In the genomic region with DNA sequence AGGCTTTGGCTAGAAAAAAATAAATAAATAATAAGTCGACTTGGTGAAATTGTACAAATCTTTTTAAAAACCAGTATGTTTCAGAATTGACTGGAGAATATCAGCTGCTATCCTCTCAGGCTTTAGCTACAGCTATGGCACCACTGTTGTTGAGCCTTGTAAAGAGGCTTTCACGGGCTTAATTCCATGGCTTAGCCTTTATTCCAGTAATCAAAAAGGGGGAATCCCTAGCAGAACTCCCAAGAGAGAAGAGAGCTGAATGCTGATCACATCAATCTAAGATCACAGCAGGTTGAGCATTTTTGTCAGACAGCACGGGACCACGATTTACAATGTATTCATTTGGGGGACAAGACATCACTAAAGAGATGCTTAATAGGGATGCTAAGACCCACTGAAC, we compare ENCODE assay signal across 28 mouse cellular contexts. TPM values are rescaled to one million over a fixed set of nuclear protein-coding genes. Genes with fewer than 3 reads are reported as not detected.
DNase-seq lines count a peak whose midpoint lies in the region; ATAC-seq and TF ChIP-seq lines count a peak whose summit lies in the region.
"Had no signal": no experiment of that assay in that cellular context is flagged by ENCODE, and none has a peak within 500 bp of the region (broad histone marks: within the 10 kb centered on the region; RNA-seq: fewer than 3 reads in every experiment).

No protein-coding gene starts in this region.

- peak overlapping the region; percentile 14 for H3K27ac ChIP-seq in liver, embryonic 13.5 days
- H3K27ac ChIP-seq in neural tube, embryonic 14.5 days (ENCODE audit: low read depth, low read length), result no peak overlapping the region
- peak overlapping the region; percentile 37 for H3K27ac ChIP-seq in MEL (ENCODE audit: control insufficient read depth, low read depth, low read length)
- no peak overlapping the region for H3K27ac ChIP-seq in liver, embryonic 16.5 days (ENCODE audit: low read length)
- H3K27ac ChIP-seq: embryonic facial prominence, embryonic 13.5 days; forebrain, embryonic 10.5 days; forebrain, embryonic 15.5 days; heart, embryonic 13.5 days; hindbrain, embryonic 14.5 days; kidney, embryonic 15.5 days; left cerebral cortex, adult 2 months; lung, embryonic 15.5 days; midbrain, embryonic 15.5 days had no signal

- H3K4me1 ChIP-seq in liver, embryonic 13.5 days (replicated peaks), result peaks cover 57% of the 10 kb centered on the region
- 0 out of 2 replicates have a peak, but pooled peaks cover 5% of the 10 kb centered on the region for H3K4me1 ChIP-seq in neural tube, embryonic 14.5 days (ENCODE audit: control insufficient read depth, insufficient read depth, low read length)
- peaks cover 13 to 17% of the 10 kb centered on the region in 2 experiments for H3K4me1 ChIP-seq in MEL (ENCODE audit: control insufficient read depth in 1 of 2, insufficient read depth in 2 of 2, low read length in 2 of 2)
- H3K4me1 ChIP-seq in liver, embryonic 16.5 days (ENCODE audit: control insufficient read depth, low read depth, low read length), result peaks cover 30% of the 10 kb centered on the region
- peaks cover 2% of the 10 kb centered on the region; the same call in 1 of the 2 replicates for H3K4me1 ChIP-seq in lung, adult 2 months (ENCODE audit: control insufficient read depth, insufficient read depth, low read length)
- H3K4me1 ChIP-seq: embryonic facial prominence, embryonic 13.5 days; forebrain, embryonic 10.5 days; forebrain, embryonic 15.5 days; midbrain, embryonic 15.5 days had no signal

- H3K4me3 ChIP-seq in liver, embryonic 13.5 days (replicated peaks), result no peak overlapping the region
- H3K4me3 ChIP-seq in neural tube, embryonic 14.5 days (ENCODE audit: low read depth, low read length), result no peak overlapping the region
- peak overlapping the region in 1 of 2 experiments; percentile 39; a peak in 1 of 4 replicates for H3K4me3 ChIP-seq in MEL (ENCODE audit: control insufficient read depth in 1 of 2, insufficient read depth in 1 of 2, low read depth in 2 of 2, low read length in 2 of 2)
- no peak overlapping the region for H3K4me3 ChIP-seq in liver, embryonic 16.5 days (ENCODE audit: low read depth, low read length)
- H3K4me3 ChIP-seq in lung, adult 2 months (replicated peaks; ENCODE audit: extremely low read depth, low read depth, low read length), result no peak overlapping the region
- H3K4me3 ChIP-seq: embryonic facial prominence, embryonic 13.5 days; forebrain, embryonic 10.5 days; forebrain, embryonic 15.5 days; heart, embryonic 13.5 days; kidney, embryonic 15.5 days; left cerebral cortex, adult 2 months; lung, embryonic 15.5 days; midbrain, embryonic 15.5 days; myocyte; stomach, embryonic 15.5 days had no signal

- no peaks in the 10 kb centered on the region for H3K36me3 ChIP-seq in liver, embryonic 13.5 days
- no peaks in the 10 kb centered on the region for H3K36me3 ChIP-seq in neural tube, embryonic 14.5 days (ENCODE audit: control insufficient read depth, insufficient read depth, low read length)
- peaks cover 0 to 14% of the 10 kb centered on the region in 2 experiments; a peak in 2 of 4 replicates for H3K36me3 ChIP-seq in MEL (ENCODE audit: control insufficient read depth in 1 of 2, insufficient read depth in 2 of 2, low read length in 2 of 2)
- no peaks in the 10 kb centered on the region for H3K36me3 ChIP-seq in liver, embryonic 16.5 days (ENCODE audit: control insufficient read depth, insufficient read depth)
- H3K36me3 ChIP-seq: embryonic facial prominence, embryonic 13.5 days; forebrain, embryonic 10.5 days; forebrain, embryonic 15.5 days; heart, embryonic 13.5 days; kidney, embryonic 15.5 days; lung, embryonic 15.5 days; midbrain, embryonic 15.5 days; stomach, embryonic 15.5 days had no signal

- H3K79me2 ChIP-seq in MEL (ENCODE audit: control insufficient read depth, insufficient read depth, low read length, poor library complexity), result no peaks in the 10 kb centered on the region

- TF ChIP-seq POLR2A in MEL (IDR thresholded peaks at IDR 0.05; ENCODE audit: control insufficient read depth in 1 of 2, insufficient read depth in 1 of 2, low read depth in 1 of 2, low read length in 2 of 2, poor library complexity in 1 of 2), result no peak
- TF ChIP-seq POLR2A in lung, adult 2 months (IDR thresholded peaks at IDR 0.05; ENCODE audit: borderline replicate concordance, extremely low read depth, low read depth, low read length), result no peak

- no peak for TF ChIP-seq CTCF in MEL (IDR thresholded peaks at IDR 0.05 in 2 of 3, conservative IDR thresholded peaks at IDR 0.05 in 1 of 3; ENCODE audit: control insufficient read depth in 1 of 3, insufficient read depth in 1 of 3, low read depth in 2 of 3, low read length in 3 of 3, poor library complexity in 1 of 3, severe bottlenecking in 1 of 3)
- no peak for TF ChIP-seq CTCF in lung, adult 2 months (IDR thresholded peaks at IDR 0.05; ENCODE audit: insufficient read depth, low read length)

- TF ChIP-seq RAD21 in MEL (IDR thresholded peaks at IDR 0.05; ENCODE audit: low read depth, low read length), result no peak

- peak overlapping the region; percentile 42 for H3K4me2 ChIP-seq in liver, embryonic 13.5 days
- no peak overlapping the region for H3K4me2 ChIP-seq in neural tube, embryonic 14.5 days (ENCODE audit: low read depth, low read length)
- H3K4me2 ChIP-seq in liver, embryonic 16.5 days (ENCODE audit: low read depth, low read length), result peak overlapping the region; percentile 51
- H3K4me2 ChIP-seq: embryonic facial prominence, embryonic 13.5 days; forebrain, embryonic 15.5 days; heart, embryonic 13.5 days; hindbrain, embryonic 14.5 days; kidney, embryonic 15.5 days; lung, embryonic 15.5 days; midbrain, embryonic 15.5 days; stomach, embryonic 15.5 days had no signal

- DNase-seq in liver, embryonic 13.5 days, result no peak
- DNase-seq in liver, result no peak
- no peak for DNase-seq in neural tube, embryonic 10.5 days (ENCODE audit: extremely low spot score, low spot score)
- DNase-seq in MEL (ENCODE audit: low read depth, low spot score), result no peak
- no peak for DNase-seq in lung, adult 2 months
- no peak for DNase-seq in left cerebral cortex, adult 8-10 months (ENCODE audit: low spot score in 2 of 2)
- DNase-seq: adrenal gland, postnatal 25 days; cerebellum, adult 18-20 months; cerebellum, postnatal 10 days; gastrocnemius, postnatal 10 days; heart, postnatal 10 days; kidney, adult 18-20 months; kidney, postnatal 25 days; lung, postnatal 36 days; thymus, postnatal 14 days had no signal

- ATAC-seq in liver, embryonic 13.5 days (ENCODE audit: low read depth), result no peak
- ATAC-seq in neural tube, embryonic 14.5 days (ENCODE audit: low read depth), result peak; percentile 36; the same call in 1 of the 2 replicates
- ATAC-seq in liver, embryonic 16.5 days (ENCODE audit: low read depth), result no peak
- ATAC-seq: forebrain, embryonic 15.5 days; midbrain, embryonic 15.5 days had no signal

- WGBS in liver, embryonic 13.5 days (ENCODE audit: insufficient replicate concordance), result 55% methylated on average over 4 of the region's 4 CpGs
- WGBS in neural tube, embryonic 14.5 days, result 26% methylated on average over 4 of the region's 4 CpGs
- 63% methylated on average over 4 of the region's 4 CpGs for WGBS in liver, embryonic 16.5 days (ENCODE audit: insufficient replicate concordance)
- WGBS in lung, adult 2 months, result 80% methylated on average over 4 of the region's 4 CpGs

- 0 out of 2 replicates have a peak, but pooled peaks cover 4% of the 10 kb centered on the region for H3K27me3 ChIP-seq in liver, embryonic 13.5 days
- H3K27me3 ChIP-seq in neural tube, embryonic 14.5 days (ENCODE audit: control insufficient read depth, insufficient read depth, low read length), result no peaks in the 10 kb centered on the region
- no peaks in the 10 kb centered on the region for H3K27me3 ChIP-seq in MEL (ENCODE audit: control insufficient read depth in 1 of 2, insufficient read depth in 2 of 2, low read length in 2 of 2)
- no peaks in the 10 kb centered on the region for H3K27me3 ChIP-seq in liver, embryonic 16.5 days (ENCODE audit: control insufficient read depth, insufficient read depth, low read depth, low read length)
- H3K27me3 ChIP-seq: embryonic facial prominence, embryonic 13.5 days; forebrain, embryonic 15.5 days; heart, embryonic 13.5 days; kidney, embryonic 15.5 days; lung, embryonic 15.5 days; midbrain, embryonic 15.5 days; stomach, embryonic 15.5 days had no signal

- no peak overlapping the region for H3K9ac ChIP-seq in liver, embryonic 13.5 days
- H3K9ac ChIP-seq in neural tube, embryonic 14.5 days (replicated peaks; ENCODE audit: low read depth, low read length), result no peak overlapping the region
- no peak overlapping the region for H3K9ac ChIP-seq in MEL (ENCODE audit: control insufficient read depth, low read depth, low read length, poor library complexity, severe bottlenecking)
- no peak overlapping the region for H3K9ac ChIP-seq in liver, embryonic 16.5 days (ENCODE audit: low read depth, low read length)
- H3K9ac ChIP-seq: embryonic facial prominence, embryonic 13.5 days; forebrain, embryonic 15.5 days; heart, embryonic 13.5 days; hindbrain, embryonic 14.5 days; kidney, embryonic 15.5 days; lung, embryonic 15.5 days; midbrain, embryonic 15.5 days; stomach, embryonic 15.5 days had no signal

- TF ChIP-seq EP300 in MEL (IDR thresholded peaks at IDR 0.05; ENCODE audit: low read depth in 1 of 2, low read length in 2 of 2), result no peak

- no peaks in the 10 kb centered on the region for H3K9me3 ChIP-seq in liver, embryonic 13.5 days (replicated peaks)
- no peaks in the 10 kb centered on the region for H3K9me3 ChIP-seq in neural tube, embryonic 14.5 days (ENCODE audit: control insufficient read depth, low read length)
- H3K9me3 ChIP-seq in MEL (replicated peaks; ENCODE audit: insufficient read depth, low read length), result no peaks in the 10 kb centered on the region
- H3K9me3 ChIP-seq in liver, embryonic 16.5 days (replicated peaks; ENCODE audit: control insufficient read depth, low read length), result no peaks in the 10 kb centered on the region
- H3K9me3 ChIP-seq: embryonic facial prominence, embryonic 13.5 days; forebrain, embryonic 10.5 days; forebrain, embryonic 15.5 days; heart, embryonic 13.5 days; kidney, embryonic 15.5 days; lung, embryonic 15.5 days; midbrain, embryonic 15.5 days; stomach, embryonic 15.5 days had no signal

RNA-seq across cellular contexts. Expression of gene Dad1, which starts 49.1 kb away (rescaled TPM):
- 229 and 243 TPM in 2 replicates for polyA plus RNA-seq in liver, embryonic 13.5 days (2015; fragmentation: Nextera tagmentation; extraction: Ambion mirVana)
- polyA plus RNA-seq in neural tube, embryonic 14.5 days (2014; fragmentation: Nextera tagmentation; extraction: Ambion mirVana), result 401 and 423 TPM in 2 replicates
- 172 and 186 TPM in 2 replicates for total RNA-seq in MEL (2012; rRNA removed)
- polyA plus RNA-seq in MEL (2012; ENCODE audit: insufficient read depth in 1 of 2, insufficient read length in 2 of 2, low read depth in 1 of 2, low replicate concordance in 2 of 2, missing spikeins in 1 of 2), result 100 to 1,000 TPM in 1 of 2 experiments, not detected in 1; 320 TPM
- 205 and 226 TPM in 2 replicates for polyA plus RNA-seq in liver, embryonic 16.5 days (2015; fragmentation: Nextera tagmentation; extraction: Ambion mirVana)
- 516 and 573 TPM in 2 replicates for polyA plus RNA-seq in lung, adult 2 months (2012; rRNA removed)
- 100 to 1,000 TPM; 107 to 115 (median 113) TPM for total RNA-seq in left cerebral cortex, adult 8-10 months (2022)

RNA-seq across cellular contexts. Expression of gene Abhd4, which starts 49.2 kb away (rescaled TPM):
- polyA plus RNA-seq in liver, embryonic 13.5 days (2015; fragmentation: Nextera tagmentation; extraction: Ambion mirVana), result 17.9 and 18.4 TPM in 2 replicates
- 57.4 and 69.5 TPM in 2 replicates for polyA plus RNA-seq in neural tube, embryonic 14.5 days (2014; fragmentation: Nextera tagmentation; extraction: Ambion mirVana)
- 13.1 and 13.2 TPM in 2 replicates for total RNA-seq in MEL (2012; rRNA removed)
- 10 to 100 TPM in 1 of 2 experiments, not detected in 1; 32.0 TPM for polyA plus RNA-seq in MEL (2012; ENCODE audit: insufficient read depth in 1 of 2, insufficient read length in 2 of 2, low read depth in 1 of 2, low replicate concordance in 2 of 2, missing spikeins in 1 of 2)
- polyA plus RNA-seq in liver, embryonic 16.5 days (2015; fragmentation: Nextera tagmentation; extraction: Ambion mirVana), result 22.6 and 23.0 TPM in 2 replicates
- 53.5 and 70.4 TPM in 2 replicates for polyA plus RNA-seq in lung, adult 2 months (2012; rRNA removed)
- 10 to 100 TPM; 53.6 to 66.2 (median 59.0) TPM for total RNA-seq in left cerebral cortex, adult 8-10 months (2022)

Comparison
In these comparisons a context has a peak if more than half of its experiments do, and no peak if none do; other contexts are left out.
1. H3K27ac ChIP-seq: peak in liver, embryonic 13.5 days (single experiment) and MEL (single experiment); none in neural tube, embryonic 14.5 days (single experiment) and liver, embryonic 16.5 days (single experiment).